Mouse (Mus musculus) 3134 (cell line): ENCODE measurements at regions not wholly inside any gene's neighbourhood (a gene's known extent, or its start where the extent isn't known, plus 50 kb on each side); places are given as distances from the start of the nearest gene placed in this dataset.

Source experiments
- DNase-seq: peaks from one replicate; pipeline ENCODE4 v3.0.0-alpha.2; 2011; ENCODE audit warnings: low spot score; ENCODE audit not compliant: insufficient read length; ENCODE audit errors: extremely low read depth

GRCm38 (mm10) chr9:18210721-18211120, 81.2 kb upstream of the Chordc1 start:
- DNase-seq = no peak

GRCm38 (mm10) chr9:18226644-18227043, 65.3 kb upstream of the Chordc1 start:
- DNase-seq = no peak

GRCm38 (mm10) chr9:18229933-18230332, 62.0 kb upstream of the Chordc1 start:
- peak; percentile 13 for DNase-seq
